Mouse (Mus musculus): ENCODE data around the gene Maea. TPM values are rescaled to one million over a fixed set of nuclear protein-coding genes. Genes with fewer than 3 reads are reported as not detected.
"Not testable (repeated sequence)": the region's sequence is repeated elsewhere in the genome, so short reads cannot be mapped to it uniquely, and the experiment has no call there.

The Maea gene
- polyA plus RNA-seq, 1 experiment from 2014 or later: 48.0 TPM

DNA sequence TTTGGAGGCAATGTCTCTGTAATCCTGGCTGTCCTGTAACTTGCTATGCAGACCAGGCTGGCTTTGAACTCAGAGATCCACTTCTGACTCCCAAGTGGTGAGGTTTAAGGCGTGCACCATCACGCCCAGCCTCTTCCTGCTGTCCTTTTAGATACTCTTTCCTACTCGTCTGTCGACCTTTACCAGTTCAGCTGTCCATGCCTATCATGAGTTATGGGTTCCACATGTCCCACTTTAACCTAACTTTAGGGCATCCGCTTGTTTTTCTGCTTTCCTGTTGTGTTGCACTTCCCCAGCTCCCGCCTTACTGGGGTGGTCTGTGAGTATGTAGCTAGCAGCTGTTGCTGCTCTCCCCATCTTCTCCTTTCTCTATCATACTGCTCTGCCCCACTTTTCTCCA is 5.9 kb downstream of the Maea start:
- 73% methylated on average over 6 of the region's 6 CpGs for WGBS (ENCODE audit: insufficient replicate concordance)

DNA sequence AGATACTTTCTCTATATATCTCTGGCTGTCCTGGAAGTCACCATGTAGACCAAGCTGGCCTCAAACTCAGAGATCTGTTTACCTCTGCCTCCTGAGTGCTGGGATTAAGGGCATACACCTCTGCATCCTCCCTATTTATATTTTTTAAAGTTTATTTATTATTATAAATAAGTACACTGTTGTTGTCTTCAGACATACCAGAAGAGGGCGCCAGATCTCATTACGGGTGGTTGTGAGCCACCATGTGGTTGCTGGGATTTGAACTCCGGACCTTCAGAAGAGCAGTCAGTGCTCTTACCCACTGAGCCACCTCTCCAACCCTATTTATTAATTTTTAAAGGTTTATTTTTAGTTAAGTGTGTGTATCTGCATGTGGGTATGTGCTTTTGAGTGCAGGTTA is 6.9 kb downstream of the Maea start:
- H3K9me3 ChIP-seq (replicated peaks); H3K9ac ChIP-seq; H3K4me3 ChIP-seq (replicated peaks); H3K4me2 ChIP-seq; H3K27ac ChIP-seq (replicated peaks); H3K27me3 ChIP-seq; ATAC-seq (ENCODE audit: insufficient read depth): not testable (repeated sequence)
- H3K4me1 ChIP-seq (replicated peaks): peaks cover 66% of the 10 kb centered on the region
- 52% methylated on average over 3 of the region's 3 CpGs for WGBS (ENCODE audit: insufficient replicate concordance)
- peaks cover 12% of the 10 kb centered on the region; the same call in 1 of the 2 replicates for H3K36me3 ChIP-seq (replicated peaks)

More for the DNA sequence above, 5.9 kb downstream of the Maea start:
- Histone ChIP-seq H3K9ac (no peak overlapping the region), H3K27me3 (no peaks in the 10 kb centered on the region), H3K4me1 (replicated peaks) (peaks cover 71% of the 10 kb centered on the region), H3K4me3 (replicated peaks) (no peak overlapping the region), H3K27ac (replicated peaks) (no peak overlapping the region), H3K4me2 (no peak overlapping the region), H3K36me3 (replicated peaks) (peaks cover 12% of the 10 kb centered on the region; the same call in 1 of the 2 replicates), H3K9me3 (replicated peaks) (no peaks in the 10 kb centered on the region)
- ATAC-seq (ENCODE audit: insufficient read depth): no peak

DNA sequence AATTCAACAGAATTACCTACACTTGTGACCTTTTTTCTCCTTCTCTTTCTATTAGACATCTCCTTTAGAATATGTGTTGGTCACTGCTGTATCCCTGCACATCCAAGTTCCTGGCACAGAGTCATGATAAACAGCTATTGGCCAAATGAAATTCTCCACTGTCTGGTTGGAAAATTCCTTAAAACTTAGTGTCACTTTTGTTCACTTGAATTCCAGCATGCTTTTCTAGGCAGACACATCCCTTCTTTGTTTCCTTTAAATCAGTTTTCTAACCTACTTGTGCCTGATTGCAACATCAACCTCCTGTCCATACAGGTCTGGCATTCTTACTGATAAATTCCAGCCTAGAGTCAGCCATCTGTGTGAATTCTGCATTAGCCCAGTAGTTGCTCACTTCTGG is 7.5 kb downstream of the Maea start:
- Histone ChIP-seq H3K4me1 (replicated peaks) (peaks cover 61% of the 10 kb centered on the region), H3K4me2 (no peak overlapping the region), H3K9ac (no peak overlapping the region), H3K36me3 (replicated peaks) (peaks cover 12% of the 10 kb centered on the region; the same call in 1 of the 2 replicates), H3K27me3 (no peaks in the 10 kb centered on the region), H3K4me3 (replicated peaks) (no peak overlapping the region), H3K27ac (replicated peaks) (no peak overlapping the region), H3K9me3 (replicated peaks) (no peaks in the 10 kb centered on the region)
- no peak for ATAC-seq (ENCODE audit: insufficient read depth)

DNA sequence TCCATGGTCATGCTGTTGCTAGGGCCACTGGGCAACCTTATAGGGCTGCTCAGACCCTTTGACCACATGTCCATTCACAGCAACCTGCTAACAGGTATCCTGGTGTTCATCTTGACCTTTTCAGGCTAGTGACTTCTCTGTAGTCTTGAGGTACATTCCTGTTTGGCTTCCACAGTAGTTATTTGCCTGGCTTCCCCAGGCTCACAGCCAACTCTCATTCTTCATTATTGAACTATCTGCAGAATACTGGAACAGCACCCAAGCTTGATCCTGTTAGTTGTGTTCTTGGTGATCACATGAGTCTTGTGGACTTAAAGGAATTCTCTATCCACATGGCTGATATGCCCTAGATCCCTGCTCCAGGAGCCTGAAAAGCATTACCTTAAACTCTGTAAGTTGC is 8.3 kb downstream of the Maea start:
- H3K4me1 ChIP-seq (replicated peaks): peaks cover 54% of the 10 kb centered on the region

DNA sequence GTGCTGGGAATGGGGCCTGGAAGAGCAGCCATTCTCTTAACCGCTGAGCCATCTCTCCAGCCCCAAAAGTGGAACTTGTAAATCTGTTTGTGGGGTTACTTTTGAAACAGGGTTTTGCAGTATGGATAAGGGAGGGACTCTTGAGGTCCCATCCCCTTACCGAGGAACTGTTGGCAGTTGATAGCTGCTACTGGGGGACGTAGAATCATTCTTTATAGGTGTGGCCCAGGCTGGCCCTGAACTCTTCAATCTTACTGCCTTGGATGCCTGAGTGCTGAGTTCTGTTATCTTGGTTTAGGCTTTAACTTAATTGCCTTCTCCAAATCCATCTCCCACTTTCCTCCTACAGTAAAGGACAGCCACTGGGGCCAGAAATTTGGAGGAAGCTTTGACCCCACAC is 8.8 kb downstream of the Maea start:
- Histone ChIP-seq H3K4me3 (replicated peaks) (no peak overlapping the region), H3K9ac (no peak overlapping the region), H3K27ac (replicated peaks) (peak overlapping the region; percentile 38), H3K27me3 (no peaks in the 10 kb centered on the region), H3K4me2 (peak overlapping the region; percentile 18), H3K4me1 (replicated peaks) (peaks cover 55% of the 10 kb centered on the region), H3K36me3 (replicated peaks) (peaks cover 9% of the 10 kb centered on the region; the same call in 1 of the 2 replicates), H3K9me3 (replicated peaks) (no peaks in the 10 kb centered on the region)
- peak; percentile 72 for ATAC-seq (ENCODE audit: insufficient read depth)
- WGBS (ENCODE audit: insufficient replicate concordance): 19% methylated on average over 3 of the region's 3 CpGs

More for the DNA sequence above, 8.3 kb downstream of the Maea start:
- Histone ChIP-seq H3K36me3 (replicated peaks) (peaks cover 12% of the 10 kb centered on the region; the same call in 1 of the 2 replicates), H3K9ac (0 out of 2 replicates have a peak overlapping the region, but pooled peaks have one; percentile 10), H3K4me2 (0 out of 2 replicates have a peak overlapping the region, but pooled peaks have one; percentile 18), H3K4me3 (replicated peaks) (no peak overlapping the region), H3K27ac (replicated peaks) (0 out of 2 replicates have a peak overlapping the region, but pooled peaks have one; percentile 8), H3K27me3 (no peaks in the 10 kb centered on the region), H3K9me3 (replicated peaks) (no peaks in the 10 kb centered on the region)
- ATAC-seq (ENCODE audit: insufficient read depth): no peak

DNA sequence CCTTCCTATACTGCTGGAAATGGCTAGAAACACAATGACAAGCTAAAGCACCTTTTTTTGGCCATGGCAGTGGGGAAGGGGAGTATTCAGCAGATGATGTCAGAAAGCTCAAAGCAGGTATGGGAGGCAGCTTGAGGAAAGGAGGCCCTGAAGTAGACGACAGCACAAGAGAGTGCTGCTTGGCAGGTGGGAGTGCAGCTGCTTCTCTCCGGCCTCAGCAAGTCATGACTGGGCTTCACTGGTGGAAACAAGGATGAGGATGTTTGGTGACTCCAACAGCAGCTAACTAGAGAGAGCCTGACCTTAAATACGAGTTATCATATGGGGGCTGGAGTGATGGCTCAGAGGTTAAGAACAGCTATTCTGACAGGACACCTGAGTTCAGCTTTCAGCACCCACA is 12.3 kb downstream of the Maea start:
- Histone ChIP-seq H3K9ac (no peak overlapping the region), H3K4me3 (replicated peaks) (no peak overlapping the region), H3K36me3 (replicated peaks) (0 out of 2 replicates have a peak, but pooled peaks cover 3% of the 10 kb centered on the region), H3K27ac (replicated peaks) (no peak overlapping the region), H3K27me3 (no peaks in the 10 kb centered on the region), H3K4me2 (no peak overlapping the region), H3K9me3 (replicated peaks) (no peaks in the 10 kb centered on the region), H3K4me1 (replicated peaks) (peaks cover 51% of the 10 kb centered on the region)
- 50% methylated on average over 3 of the region's 3 CpGs for WGBS (ENCODE audit: insufficient replicate concordance)
- no peak for ATAC-seq (ENCODE audit: insufficient read depth)

DNA sequence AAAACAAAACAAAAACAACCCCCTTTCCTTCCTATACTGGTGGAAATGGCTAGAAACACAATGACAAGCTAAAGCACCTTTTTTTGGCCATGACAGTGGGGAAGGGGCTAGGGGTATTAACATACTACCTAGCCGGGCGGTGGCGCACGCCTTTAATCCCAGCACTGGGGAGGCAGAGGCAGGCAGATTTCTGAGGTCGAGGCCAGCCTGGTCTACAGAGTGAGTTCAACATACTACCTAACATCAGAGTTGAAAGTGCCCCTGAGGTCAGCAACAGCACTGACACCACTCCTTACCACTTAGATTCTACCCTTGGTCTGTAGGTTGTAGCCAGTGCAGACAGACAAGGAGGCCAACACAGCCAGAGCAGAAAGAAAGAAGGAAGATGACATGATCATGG is 13.9 kb downstream of the Maea start:
- Histone ChIP-seq H3K9me3 (replicated peaks) (no peaks in the 10 kb centered on the region), H3K4me1 (replicated peaks) (peaks cover 39% of the 10 kb centered on the region), H3K9ac (no peak overlapping the region), H3K4me2 (no peak overlapping the region), H3K27ac (replicated peaks) (no peak overlapping the region), H3K27me3 (no peaks in the 10 kb centered on the region), H3K4me3 (replicated peaks) (no peak overlapping the region), H3K36me3 (replicated peaks) (0 out of 2 replicates have a peak, but pooled peaks cover 3% of the 10 kb centered on the region)
- WGBS (ENCODE audit: insufficient replicate concordance): 85% methylated on average over 5 of the region's 5 CpGs
- ATAC-seq (ENCODE audit: insufficient read depth): no peak

DNA sequence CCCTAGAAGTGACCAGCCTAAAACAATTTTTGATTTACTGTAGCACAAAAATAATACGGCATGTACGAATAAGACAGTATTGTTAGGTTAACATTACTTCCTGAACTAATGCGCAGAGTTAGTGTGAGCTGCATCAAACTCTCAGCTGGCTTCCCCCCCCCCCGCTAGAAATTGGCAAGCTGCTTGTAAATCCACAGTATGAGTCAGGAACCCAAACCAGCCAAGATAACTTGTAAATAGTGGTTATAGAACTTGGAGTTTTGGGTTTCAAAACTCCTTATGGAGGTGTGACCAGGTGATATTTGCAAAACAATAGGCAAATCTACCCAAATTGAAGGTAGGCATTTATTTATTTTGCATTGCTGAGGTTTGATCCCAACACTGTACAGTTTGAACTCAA is 14.4 kb downstream of the Maea start:
- Histone ChIP-seq H3K4me1 (replicated peaks) (peaks cover 36% of the 10 kb centered on the region), H3K27ac (replicated peaks) (no peak overlapping the region), H3K9ac (no peak overlapping the region), H3K4me3 (replicated peaks) (no peak overlapping the region), H3K4me2 (no peak overlapping the region), H3K9me3 (replicated peaks) (no peaks in the 10 kb centered on the region), H3K27me3 (no peaks in the 10 kb centered on the region), H3K36me3 (replicated peaks) (0 out of 2 replicates have a peak, but pooled peaks cover 3% of the 10 kb centered on the region)
- 59% methylated on average over 4 of the region's 4 CpGs for WGBS (ENCODE audit: insufficient replicate concordance)
- ATAC-seq (ENCODE audit: insufficient read depth): no peak

DNA sequence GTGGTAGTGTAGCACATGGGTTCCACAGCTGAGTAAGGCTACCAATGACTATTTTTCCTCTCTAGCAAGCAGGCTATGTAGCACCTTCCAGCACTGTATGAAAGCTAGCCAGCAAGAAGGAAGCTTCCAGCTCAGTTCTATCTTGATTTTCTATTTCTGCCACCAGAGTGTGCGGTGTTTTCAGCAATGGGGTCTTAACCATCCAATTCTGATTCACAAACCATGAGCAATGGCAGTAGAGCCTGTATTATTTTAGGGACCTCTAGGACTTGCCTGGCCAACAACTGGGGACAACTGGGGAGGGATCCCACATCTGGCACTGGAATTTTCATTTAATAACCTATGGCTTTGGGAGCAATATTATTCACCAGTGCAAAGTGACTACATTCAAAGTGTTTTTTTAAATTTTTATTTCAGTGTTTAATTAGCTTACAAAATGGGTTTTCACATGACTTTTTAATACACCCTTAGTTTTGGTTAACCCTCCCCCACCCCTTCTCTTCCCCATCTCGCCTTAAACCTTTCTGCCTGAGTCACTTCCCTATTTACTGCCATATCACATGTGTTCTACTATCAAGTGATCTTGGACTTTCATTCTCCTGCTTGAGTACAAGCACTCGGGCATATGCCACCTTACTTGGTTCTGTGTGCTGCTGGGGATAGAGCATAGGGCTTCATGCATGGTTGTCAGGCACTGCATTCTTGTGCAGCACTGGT is 16.4 kb downstream of the Maea start:
- H3K9ac ChIP-seq: no peak overlapping the region
- no peaks in the 10 kb centered on the region for H3K36me3 ChIP-seq (replicated peaks)
- no peaks in the 10 kb centered on the region for H3K9me3 ChIP-seq (replicated peaks)
- no peak overlapping the region for H3K4me3 ChIP-seq (replicated peaks)
- peaks cover 26% of the 10 kb centered on the region for H3K4me1 ChIP-seq (replicated peaks)
- 34% methylated on average over 3 of the region's 3 CpGs for whole genome bisulfite sequencing (ENCODE audit: insufficient replicate concordance)
- no peak for ATAC-seq (ENCODE audit: insufficient read depth)
- no peaks in the 10 kb centered on the region for H3K27me3 ChIP-seq
- H3K4me2 ChIP-seq: peak overlapping the region; percentile 35; the same call in 1 of the 2 replicates
- peak overlapping the region; percentile 53; the same call in 1 of the 2 replicates for H3K27ac ChIP-seq (replicated peaks)

DNA sequence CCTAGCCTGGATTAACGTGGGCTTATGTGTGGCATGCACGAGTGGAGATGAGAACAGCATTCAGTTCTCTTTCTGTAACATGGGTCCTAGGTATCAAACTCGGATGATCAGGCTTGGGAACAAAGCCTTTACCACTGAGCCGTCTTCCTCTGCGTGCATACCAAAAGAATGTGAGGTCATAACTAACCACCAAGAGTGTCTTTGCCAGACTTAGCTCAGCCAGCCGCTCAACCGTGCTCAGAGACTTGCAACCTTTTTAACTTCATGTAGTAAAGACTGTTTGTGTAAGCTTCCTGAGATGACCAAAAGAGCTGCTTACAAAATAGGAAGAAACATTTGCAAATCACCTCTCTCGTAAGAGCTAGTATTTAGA is 16.9 kb downstream of the Maea start:
- H3K27ac ChIP-seq (replicated peaks): peak overlapping the region; percentile 53; the same call in 1 of the 2 replicates
- H3K9ac ChIP-seq: no peak overlapping the region
- 64% methylated on average over 8 of the region's 8 CpGs for WGBS (ENCODE audit: insufficient replicate concordance)
- no peak overlapping the region for H3K4me3 ChIP-seq (replicated peaks)
- no peaks in the 10 kb centered on the region for H3K36me3 ChIP-seq (replicated peaks)
- peaks cover 30% of the 10 kb centered on the region for H3K4me1 ChIP-seq (replicated peaks)
- peak overlapping the region; percentile 35; the same call in 1 of the 2 replicates for H3K4me2 ChIP-seq
- ATAC-seq (ENCODE audit: insufficient read depth): no peak
- H3K27me3 ChIP-seq: no peaks in the 10 kb centered on the region
- no peaks in the 10 kb centered on the region for H3K9me3 ChIP-seq (replicated peaks)

DNA sequence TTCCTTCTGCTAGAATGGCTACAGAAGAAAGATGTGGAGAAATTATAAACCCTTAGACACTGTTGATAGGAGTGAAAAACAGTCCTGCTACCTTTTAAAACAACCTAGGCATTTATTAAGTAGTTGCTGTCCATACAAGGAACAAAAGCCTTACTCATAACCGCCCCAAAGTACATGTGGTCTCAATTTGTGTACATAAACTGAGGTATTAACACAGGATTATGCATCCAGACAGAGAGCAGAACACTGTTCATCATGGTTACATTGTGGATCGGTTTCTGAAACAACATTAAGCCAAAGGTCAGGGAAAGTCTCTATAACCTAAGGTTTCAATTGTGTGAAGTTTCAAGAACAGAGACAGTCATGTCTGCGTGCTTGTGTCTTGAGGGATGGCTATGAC is 17.7 kb downstream of the Maea start:
- H3K4me3 ChIP-seq (replicated peaks): no peak overlapping the region
- WGBS (ENCODE audit: insufficient replicate concordance): 78% methylated on average over 3 of the region's 3 CpGs
- no peak overlapping the region for H3K4me2 ChIP-seq
- H3K27me3 ChIP-seq: no peaks in the 10 kb centered on the region
- no peak for ATAC-seq (ENCODE audit: insufficient read depth)
- no peaks in the 10 kb centered on the region for H3K9me3 ChIP-seq (replicated peaks)
- no peaks in the 10 kb centered on the region for H3K36me3 ChIP-seq (replicated peaks)
- no peak overlapping the region for H3K9ac ChIP-seq
- peaks cover 38% of the 10 kb centered on the region for H3K4me1 ChIP-seq (replicated peaks)
- H3K27ac ChIP-seq (replicated peaks): no peak overlapping the region

DNA sequence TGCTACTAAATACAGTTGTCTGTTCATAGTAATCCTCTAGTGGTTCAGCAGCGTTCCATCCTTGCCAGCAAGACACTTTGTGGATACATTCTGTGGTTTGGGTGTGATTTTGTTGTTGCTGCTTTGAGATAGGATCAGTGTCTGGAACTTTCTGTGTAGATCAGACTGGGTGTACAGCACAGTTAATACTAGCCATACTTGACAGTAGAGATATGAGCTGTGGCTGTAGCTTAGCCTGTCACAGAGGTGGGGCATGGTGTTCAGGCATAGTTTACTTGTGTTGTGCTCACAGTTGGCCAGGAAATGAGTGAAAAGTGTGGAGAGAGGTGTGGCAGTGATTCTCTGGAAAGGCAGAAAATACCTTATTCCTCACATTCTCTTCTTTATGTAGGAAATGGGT is 22.2 kb downstream of the Maea start:
- no peak overlapping the region for H3K9ac ChIP-seq
- no peak overlapping the region for H3K27ac ChIP-seq (replicated peaks)
- no peaks in the 10 kb centered on the region for H3K27me3 ChIP-seq
- H3K4me1 ChIP-seq (replicated peaks): peaks cover 26% of the 10 kb centered on the region
- no peak for ATAC-seq (ENCODE audit: insufficient read depth)
- 40% methylated on average over 1 of the region's 1 CpGs for WGBS (ENCODE audit: insufficient replicate concordance)
- no peak overlapping the region for H3K4me3 ChIP-seq (replicated peaks)
- H3K9me3 ChIP-seq (replicated peaks): no peaks in the 10 kb centered on the region
- H3K36me3 ChIP-seq (replicated peaks): peaks cover 40% of the 10 kb centered on the region
- H3K4me2 ChIP-seq: no peak overlapping the region

All from liver, embryonic 15.5 days (tissue).